Mouse (Mus musculus) G1E (cell line): Measurements from ENCODE around the gene Adgre4. TPM values are rescaled to one million over a fixed set of nuclear protein-coding genes. Genes with fewer than 3 reads are reported as not detected.
A peak's percentile ranks its signal among the peaks of the same experiment; 100 is the strongest.
"Not testable (repeated sequence)": the region's sequence is repeated elsewhere in the genome, so short reads cannot be mapped to it uniquely, and the experiment has no call there.

Experiments used
- ATAC-seq: 2 replicates; pipeline ENCODE4 v1.8.0; 2016; ENCODE audit warnings: mild to moderate bottlenecking; ENCODE audit not compliant: insufficient number of reproducible peaks, poor library complexity, low FRiP score, severe bottlenecking; ENCODE audit errors: extremely low read depth
- DNase-seq: peaks from one replicate; pipeline ENCODE4 v3.0.0; 2012; ENCODE audit warnings: low spot score
- H3K27me3 ChIP-seq: 2 replicates; pipeline ENCODE4 v1.6.1; 2012; ENCODE audit warnings: mild to moderate bottlenecking, low read length, inconsistent platforms; ENCODE audit not compliant: insufficient read depth
- H3K36me3 ChIP-seq: replicated peaks from 2 replicates; pipeline ENCODE3; 2012; ENCODE audit warnings: mild to moderate bottlenecking, inconsistent platforms
- H3K4me1 ChIP-seq: 2 replicates; pipeline ENCODE4 v1.6.1; 2012; ENCODE audit warnings: low read depth, low read length, inconsistent platforms, mixed read lengths; ENCODE audit not compliant: insufficient read depth
- H3K4me3 ChIP-seq: 2 replicates; pipeline ENCODE4 v1.5.1; 2012; ENCODE audit warnings: low read depth, mild to moderate bottlenecking, inconsistent platforms, low read length, moderate library complexity, mixed read lengths
- H3K9me3 ChIP-seq: replicated peaks from 2 replicates; pipeline ENCODE4 v1.6.1; 2012; ENCODE audit warnings: inconsistent platforms
- CTCF ChIP-seq: IDR thresholded peaks from 2 replicates; pipeline ENCODE4 v1.5.1; 2012; ENCODE audit warnings: low read depth, low read length, inconsistent platforms, mixed read lengths
- GATA1 ChIP-seq: IDR thresholded peaks from 2 replicates; pipeline ENCODE4 v1.6.1; 2012; ENCODE audit warnings: borderline replicate concordance, low read length, inconsistent platforms, mixed read lengths
- GATA2 ChIP-seq: IDR thresholded peaks from 2 replicates; pipeline ENCODE4 v1.6.1; 2012; ENCODE audit warnings: low read depth, low read length, inconsistent platforms, borderline replicate concordance
- POLR2AphosphoS5 ChIP-seq: IDR thresholded peaks from 2 replicates; pipeline ENCODE4 v1.6.1; 2012; ENCODE audit warnings: low read depth, low read length, inconsistent platforms; ENCODE audit not compliant: insufficient replicate concordance
- TAL1 ChIP-seq: conservative IDR thresholded peaks from 2 replicates; pipeline ENCODE4 v1.6.1; 2012; ENCODE audit warnings: low read depth, low read length, inconsistent platforms, mixed read lengths
- polyA plus RNA-seq: library from polyadenylated mRNA; stranded (reverse); fragments of >175 nt; gene quantifications from 2 replicates; pipeline ENCODE4 v1.2.3, GENCODE M21; 2012
- total RNA-seq, 2 experiments: library from RNA; stranded (forward) in 1 of 2; stranded (reverse) in 1 of 2; fragments of 200-1000 nt in 1 of 2; fragments of >200 nt in 1 of 2; fragmentation: Nextera tagmentation in 1 of 2; gene quantifications; 2 replicates each; pipeline ENCODE4 v1.2.3; 2014 to 2017

The Adgre4 gene
- total and polyA plus RNA-seq, 3 experiments: 0.02 to 1.1 (median 0.53) TPM

- H3K36me3 ChIP-seq: no peaks in the 10 kb centered on the region
- DNase-seq: no peak
- H3K4me1 ChIP-seq: no peaks in the 10 kb centered on the region
- TF ChIP-seq GATA2: no peak
- no peak for ATAC-seq
- no peaks in the 10 kb centered on the region for H3K27me3 ChIP-seq
- no peak overlapping the region for H3K4me3 ChIP-seq
- no peaks in the 10 kb centered on the region for H3K9me3 ChIP-seq
Observed at GRCm38 (mm10) chr17:55843067-55843466, 93.3 kb downstream of the Adgre4 start.

GRCm38 (mm10) chr17:55877184-55877583, 127.4 kb downstream of the Adgre4 start:
- H3K9me3 ChIP-seq: peaks cover 6% of the 10 kb centered on the region; the same call in 1 of the 2 replicates
- H3K36me3 ChIP-seq: peaks cover 4% of the 10 kb centered on the region
- DNase-seq (no peak), ATAC-seq (no peak)
- H3K4me1 ChIP-seq: peaks cover 11% of the 10 kb centered on the region
- no peak overlapping the region for H3K4me3 ChIP-seq
- no peaks in the 10 kb centered on the region for H3K27me3 ChIP-seq
- no peak for TF ChIP-seq CTCF
- no peak for TF ChIP-seq GATA2
- TF ChIP-seq TAL1: no peak
- TF ChIP-seq GATA1: no peak
- TF ChIP-seq POLR2AphosphoS5: no peak

- H3K27me3 ChIP-seq, H3K9me3 ChIP-seq, H3K36me3 ChIP-seq, DNase-seq: not testable (repeated sequence)
- peak overlapping the region; percentile 66 for H3K4me3 ChIP-seq
- ATAC-seq: peak; percentile 10; the same call in 1 of the 2 replicates
- H3K4me1 ChIP-seq: peaks cover 11% of the 10 kb centered on the region
Observed at GRCm38 (mm10) chr17:55878282-55878635, 128.5 kb downstream of the Adgre4 start.

- not testable (repeated sequence) for H3K27me3 ChIP-seq, H3K9me3 ChIP-seq, H3K36me3 ChIP-seq
- DNase-seq (peak; percentile 61), ATAC-seq (peak; percentile 97)
- peak within 1 kb of the TSS; percentile 75 for H3K4me3 ChIP-seq
- peaks cover 15% of the 10 kb centered on the region for H3K4me1 ChIP-seq
Observed at GRCm38 (mm10) chr17:55878636-55879369, 129.0 kb downstream of the Adgre4 start, which contains the start of gene Zfp119a. Zfp119a (minus strand) TSS chr17:55878930.

GRCm38 (mm10) chr17:55883631-55884030, 133.8 kb downstream of the Adgre4 start:
- Histone ChIP-seq H3K4me3 (no peak overlapping the region), H3K9me3 (no peaks in the 10 kb centered on the region), H3K36me3 (no peaks in the 10 kb centered on the region), H3K4me1 (peaks cover 9% of the 10 kb centered on the region), H3K27me3 (peaks cover 20% of the 10 kb centered on the region)
- TF ChIP-seq CTCF (no peak), GATA2 (no peak), GATA1 (no peak), POLR2AphosphoS5 (no peak), TAL1 (no peak)
- DNase-seq (no peak), ATAC-seq (no peak)

GRCm38 (mm10) chr17:55884912-55885311, 135.1 kb downstream of the Adgre4 start:
- DNase-seq (no peak), ATAC-seq (peak; percentile 28; the same call in 1 of the 2 replicates)
- Histone ChIP-seq H3K4me1 (peaks cover 4% of the 10 kb centered on the region), H3K36me3 (no peaks in the 10 kb centered on the region), H3K27me3 (peaks cover 20% of the 10 kb centered on the region), H3K4me3 (no peak overlapping the region), H3K9me3 (no peaks in the 10 kb centered on the region)
- no peak for TF ChIP-seq TAL1

- H3K27me3 ChIP-seq, H3K9me3 ChIP-seq, DNase-seq, H3K36me3 ChIP-seq, H3K4me1 ChIP-seq: not testable (repeated sequence)
- peak; percentile 3; the same call in 1 of the 2 replicates for ATAC-seq
- peak overlapping the region; percentile 71 for H3K4me3 ChIP-seq
Observed at GRCm38 (mm10) chr17:55892406-55892955, 142.7 kb downstream of the Adgre4 start.
